Mouse (Mus musculus) embryo, embryonic 11.5 days (tissue): ENCODE measurements around the gene Rhox3a2.
"Not testable (repeated sequence)": the region's sequence is repeated elsewhere in the genome, so short reads cannot be mapped to it uniquely, and the experiment has no call there.

Experiments
- DNase-seq: peaks from one replicate; pipeline ENCODE4 v3.0.0-alpha.2; 2012; ENCODE audit warnings: low read depth, low spot score

The Rhox3a2 gene

GRCm38 (mm10) chrX:37379728-37380127 is at the start of gene Rhox3a2:
Rhox3a2 (plus strand) TSS chrX:37380028.
- DNase-seq: not testable (repeated sequence)

GRCm38 (mm10) chrX:37390548-37390947 is 10.7 kb downstream of the Rhox3a2 start, which contains the start of gene Rhox4a2:
Rhox4a2 (plus strand) TSS chrX:37390848.
- not testable (repeated sequence) for DNase-seq

DNA sequence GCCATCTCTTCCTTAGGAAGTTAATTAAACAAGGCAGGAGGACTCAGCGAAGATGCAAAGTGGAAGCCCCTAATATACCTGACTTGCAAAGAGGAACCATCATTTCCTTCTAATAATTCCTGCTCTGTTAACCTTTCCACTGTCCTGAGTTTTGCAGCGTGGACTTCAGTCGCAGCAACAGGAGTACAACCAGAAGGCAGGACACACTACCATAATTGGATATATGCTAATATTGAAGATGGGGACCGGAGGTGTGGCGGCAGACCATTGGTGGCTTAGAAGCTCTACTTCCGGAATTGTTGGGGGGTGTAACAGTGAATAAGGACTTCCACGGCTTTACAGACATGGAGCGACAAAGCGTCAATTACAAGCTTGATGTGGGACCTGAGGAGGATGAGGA is 31.9 kb downstream of the Rhox3a2 start, which contains the start of gene Rhox2b:
Rhox2b (plus strand) TSS at position 301 of the 400 bp plus-strand sequence.
- not testable (repeated sequence) for DNase-seq

DNA sequence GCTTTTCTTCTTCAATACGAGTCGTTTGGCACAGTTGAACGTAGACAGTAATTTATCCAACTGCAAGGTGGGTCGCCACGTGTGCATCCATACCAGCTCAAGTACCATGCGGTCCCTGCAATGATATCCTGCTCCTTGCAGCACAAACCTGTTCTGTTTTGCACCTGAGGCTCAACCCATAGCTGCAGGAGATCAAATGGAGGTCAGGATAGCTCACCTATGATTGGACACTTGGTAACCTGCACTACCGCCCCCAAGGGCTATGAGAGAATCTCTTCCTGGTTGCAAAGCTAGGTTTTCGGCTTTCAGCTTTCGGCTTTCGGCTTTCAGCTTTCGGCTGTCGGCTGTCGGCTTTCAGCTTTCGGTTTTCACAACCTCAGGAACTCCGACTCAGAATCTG is 52.4 kb downstream of the Rhox3a2 start, which contains the start of gene Rhox4b:
Rhox4b (plus strand) TSS at position 301 of the 400 bp plus-strand sequence.
- DNase-seq: not testable (repeated sequence)
